Mouse (Mus musculus) limb, embryonic 12.5 days (tissue): Measurements from ENCODE around the gene Eda. TPM values are rescaled to one million over a fixed set of nuclear protein-coding genes. Genes with fewer than 3 reads are reported as not detected.

Source experiments
- ATAC-seq: fragments of 200-750 bp; cut with Nextera tagmentation; 2 replicates; pipeline ENCODE4 v1.8.0; 2017; ENCODE audit warnings: low read depth, moderate TSS enrichment; ENCODE audit not compliant: insufficient number of reproducible peaks, insufficient read depth, low FRiP score, low TSS enrichment
- H3K27ac ChIP-seq: fragments of 300-500 bp; sonication (generic); 2 replicates; pipeline ENCODE4 v1.5.1; 2016; ENCODE audit warnings: mild to moderate bottlenecking, moderate library complexity
- H3K27me3 ChIP-seq: fragments of 300-500 bp; sonication (generic); 2 replicates; pipeline ENCODE4 v1.6.1; 2016; ENCODE audit warnings: mild to moderate bottlenecking, moderate library complexity
- H3K36me3 ChIP-seq: fragments of 300-500 bp; sonication (generic); 2 replicates; pipeline ENCODE4 v1.6.1; 2016; ENCODE audit warnings: mild to moderate bottlenecking, moderate library complexity
- H3K4me1 ChIP-seq: fragments of 300-500 bp; sonication (generic); replicated peaks from 2 replicates; pipeline ENCODE4 v1.6.1; 2016
- H3K4me2 ChIP-seq: fragments of 300-500 bp; sonication (generic); 2 replicates; pipeline ENCODE4 v1.6.1; 2016; ENCODE audit warnings: mild to moderate bottlenecking, moderate library complexity
- H3K4me3 ChIP-seq: fragments of 300-500 bp; sonication (generic); replicated peaks from 2 replicates; pipeline ENCODE4 v1.5.1; 2016; ENCODE audit warnings: mild to moderate bottlenecking
- H3K9ac ChIP-seq: fragments of 300-500 bp; sonication (generic); replicated peaks from 2 replicates; pipeline ENCODE4 v1.6.1; 2016; ENCODE audit warnings: mild to moderate bottlenecking, moderate library complexity
- H3K9me3 ChIP-seq: fragments of 300-500 bp; sonication (generic); 2 replicates; pipeline ENCODE4 v1.6.1; 2016; ENCODE audit warnings: mild to moderate bottlenecking, moderate library complexity
- WGBS: fragments of 180-500 bp; shearing (Covaris S2); methylation state at CpG from one replicate; pipeline ENCODE4 v1.1.7; 2016; 5-methylcytosine and 5-hydroxymethylcytosine counted together
- polyA plus RNA-seq: library from polyadenylated mRNA; unstranded; fragments of >200 nt; fragmentation: Nextera tagmentation; extraction: Ambion mirVana; gene quantifications from 2 replicates; pipeline ENCODE4 v1.2.1, GENCODE M21; 2016

The Eda gene
- polyA plus RNA-seq, 1 experiment from 2014 or later: 2.1 TPM

- Histone ChIP-seq H3K36me3 (no peaks in the 10 kb centered on the region), H3K9me3 (no peaks in the 10 kb centered on the region), H3K4me3 (no peak overlapping the region), H3K4me1 (no peaks in the 10 kb centered on the region), H3K9ac (no peak overlapping the region), H3K27me3 (no peaks in the 10 kb centered on the region), H3K4me2 (no peak overlapping the region), H3K27ac (no peak overlapping the region)
- no peak for ATAC-seq
These were observed 338.2 kb downstream of the Eda start for GRCm38 (mm10) chrX:100313652-100314051.

- Histone ChIP-seq H3K9ac (no peak overlapping the region), H3K36me3 (no peaks in the 10 kb centered on the region), H3K4me2 (no peak overlapping the region), H3K9me3 (no peaks in the 10 kb centered on the region), H3K27me3 (no peaks in the 10 kb centered on the region), H3K4me1 (no peaks in the 10 kb centered on the region), H3K27ac (no peak overlapping the region), H3K4me3 (no peak overlapping the region)
- ATAC-seq: no peak
These were observed 338.9 kb downstream of the Eda start for GRCm38 (mm10) chrX:100314172-100314902.

GRCm38 (mm10) chrX:100340687-100341086 lies 365.3 kb downstream of the Eda start:
- Histone ChIP-seq H3K27ac (no peak overlapping the region), H3K9me3 (no peaks in the 10 kb centered on the region), H3K27me3 (peaks cover 20% of the 10 kb centered on the region), H3K36me3 (no peaks in the 10 kb centered on the region), H3K4me3 (no peak overlapping the region), H3K4me1 (no peaks in the 10 kb centered on the region), H3K4me2 (no peak overlapping the region), H3K9ac (no peak overlapping the region)
- WGBS: 71% methylated on average over 2 of the region's 2 CpGs
- no peak for ATAC-seq

- Histone ChIP-seq H3K4me3 (no peak overlapping the region), H3K9me3 (no peaks in the 10 kb centered on the region), H3K9ac (no peak overlapping the region), H3K27ac (no peak overlapping the region), H3K27me3 (peaks cover 9% of the 10 kb centered on the region), H3K36me3 (no peaks in the 10 kb centered on the region), H3K4me2 (no peak overlapping the region), H3K4me1 (no peaks in the 10 kb centered on the region)
- WGBS: 87% methylated on average over 2 of the region's 2 CpGs
- ATAC-seq: no peak
These were observed 369.0 kb downstream of the Eda start for GRCm38 (mm10) chrX:100344433-100344832.

GRCm38 (mm10) chrX:100356974-100357373 lies 381.6 kb downstream of the Eda start:
- H3K4me2 ChIP-seq: no peak overlapping the region
- H3K36me3 ChIP-seq: no peaks in the 10 kb centered on the region
- ATAC-seq: no peak
- peaks cover 9% of the 10 kb centered on the region; the same call in 1 of the 2 replicates for H3K27me3 ChIP-seq
- H3K4me3 ChIP-seq: no peak overlapping the region
- H3K9me3 ChIP-seq: no peaks in the 10 kb centered on the region
- 56% methylated on average over 2 of the region's 2 CpGs for WGBS
- no peak overlapping the region for H3K27ac ChIP-seq
- no peak overlapping the region for H3K9ac ChIP-seq
- 0 out of 2 replicates have a peak, but pooled peaks cover 3% of the 10 kb centered on the region for H3K4me1 ChIP-seq

- Histone ChIP-seq H3K4me1 (no peaks in the 10 kb centered on the region), H3K36me3 (no peaks in the 10 kb centered on the region), H3K4me3 (no peak overlapping the region), H3K9me3 (no peaks in the 10 kb centered on the region), H3K27me3 (peaks cover 37% of the 10 kb centered on the region), H3K4me2 (no peak overlapping the region), H3K9ac (no peak overlapping the region), H3K27ac (no peak overlapping the region)
- 90% methylated on average over 1 of the region's 1 CpGs for WGBS
- no peak for ATAC-seq
These were observed 414.5 kb downstream of the Eda start for GRCm38 (mm10) chrX:100389887-100390286.

GRCm38 (mm10) chrX:100392304-100392703 lies 416.9 kb downstream of the Eda start:
- no peaks in the 10 kb centered on the region for H3K4me1 ChIP-seq
- H3K9me3 ChIP-seq: no peaks in the 10 kb centered on the region
- no peak overlapping the region for H3K4me3 ChIP-seq
- ATAC-seq: no peak
- no peaks in the 10 kb centered on the region for H3K36me3 ChIP-seq
- H3K9ac ChIP-seq: no peak overlapping the region
- H3K27ac ChIP-seq: no peak overlapping the region
- peaks cover 52% of the 10 kb centered on the region for H3K27me3 ChIP-seq
- no peak overlapping the region for H3K4me2 ChIP-seq
- 33% methylated on average over 6 of the region's 6 CpGs for WGBS

GRCm38 (mm10) chrX:100394223-100394861 lies 418.9 kb downstream of the Eda start:
- no peak overlapping the region for H3K27ac ChIP-seq
- WGBS: 78% methylated on average over 7 of the region's 7 CpGs
- H3K9me3 ChIP-seq: no peaks in the 10 kb centered on the region
- H3K4me2 ChIP-seq: no peak overlapping the region
- no peaks in the 10 kb centered on the region for H3K4me1 ChIP-seq
- H3K27me3 ChIP-seq: peaks cover 58% of the 10 kb centered on the region
- no peak overlapping the region for H3K9ac ChIP-seq
- H3K4me3 ChIP-seq: no peak overlapping the region
- ATAC-seq: no peak
- no peaks in the 10 kb centered on the region for H3K36me3 ChIP-seq

- no peak overlapping the region for H3K4me3 ChIP-seq
- H3K27ac ChIP-seq: no peak overlapping the region
- H3K4me2 ChIP-seq: no peak overlapping the region
- no peaks in the 10 kb centered on the region for H3K36me3 ChIP-seq
- no peak for ATAC-seq
- WGBS: 84% methylated on average over 8 of the region's 8 CpGs
- peaks cover 58% of the 10 kb centered on the region for H3K27me3 ChIP-seq
- no peaks in the 10 kb centered on the region for H3K4me1 ChIP-seq
- H3K9me3 ChIP-seq: no peaks in the 10 kb centered on the region
- H3K9ac ChIP-seq: no peak overlapping the region
These were observed 419.6 kb downstream of the Eda start for GRCm38 (mm10) chrX:100395026-100395425.

- no peaks in the 10 kb centered on the region for H3K9me3 ChIP-seq
- H3K27ac ChIP-seq: no peak overlapping the region
- H3K4me1 ChIP-seq: no peaks in the 10 kb centered on the region
- no peak overlapping the region for H3K9ac ChIP-seq
- no peak for ATAC-seq
- H3K4me3 ChIP-seq: no peak overlapping the region
- peaks cover 24% of the 10 kb centered on the region; the same call in 1 of the 2 replicates for H3K27me3 ChIP-seq
- no peak overlapping the region for H3K4me2 ChIP-seq
- H3K36me3 ChIP-seq: no peaks in the 10 kb centered on the region
These were observed 425.5 kb downstream of the Eda start for GRCm38 (mm10) chrX:100400900-100401299.

GRCm38 (mm10) chrX:100401657-100402056 lies 426.3 kb downstream of the Eda start:
- Histone ChIP-seq H3K27me3 (peaks cover 20% of the 10 kb centered on the region; the same call in 1 of the 2 replicates), H3K36me3 (no peaks in the 10 kb centered on the region), H3K4me2 (no peak overlapping the region), H3K27ac (no peak overlapping the region), H3K4me3 (no peak overlapping the region), H3K9me3 (no peaks in the 10 kb centered on the region), H3K9ac (no peak overlapping the region), H3K4me1 (no peaks in the 10 kb centered on the region)
- WGBS: 85% methylated on average over 5 of the region's 5 CpGs
- ATAC-seq: no peak

GRCm38 (mm10) chrX:100409245-100409644 lies 433.8 kb downstream of the Eda start:
- ATAC-seq: no peak
- 77% methylated on average over 1 of the region's 1 CpGs for WGBS
- H3K27ac ChIP-seq: no peak overlapping the region
- no peaks in the 10 kb centered on the region for H3K4me1 ChIP-seq
- H3K9me3 ChIP-seq: no peaks in the 10 kb centered on the region
- 0 out of 2 replicates have a peak, but pooled peaks cover 10% of the 10 kb centered on the region for H3K27me3 ChIP-seq
- H3K4me2 ChIP-seq: no peak overlapping the region
- no peak overlapping the region for H3K9ac ChIP-seq
- no peaks in the 10 kb centered on the region for H3K36me3 ChIP-seq
- H3K4me3 ChIP-seq: no peak overlapping the region
